Mouse (Mus musculus) left cerebral cortex, adult 18-20 months (tissue): Measurements from ENCODE around the gene Gm614. TPM values are rescaled to one million over a fixed set of nuclear protein-coding genes. Genes with fewer than 3 reads are reported as not detected.

Source experiments
- DNase-seq, 2 experiments: peaks; one replicate each; pipeline ENCODE4 v3.0.0; 2021 to 2022; ENCODE audit warnings: low spot score in 2 of 2, mixed read lengths in 1 of 2
- total RNA-seq, 2 experiments: library from RNA; stranded (reverse); gene quantifications; 2 replicates each; pipeline ENCODE4 v1.2.3; 2021

Gene Gm614
- total RNA-seq, 2 experiments from 2014 or later: not detected

- DNase-seq: no peak
These were observed 3.1 kb downstream of the Gm614 start for GRCm38 (mm10) chrX:101260441-101261325.

- DNase-seq: no peak
These were observed 7.2 kb downstream of the Gm614 start for GRCm38 (mm10) chrX:101256603-101257002.

- DNase-seq: no peak
These were observed 9.1 kb downstream of the Gm614 start for GRCm38 (mm10) chrX:101254740-101255139.

- peak; percentile 72 to 85 for DNase-seq
These were observed 9.7 kb downstream of the Gm614 start, which contains the start of gene Foxo4 for GRCm38 (mm10) chrX:101253952-101254729. TSS of gene Foxo4 (plus strand) at chrX:101254528.

GRCm38 (mm10) chrX:101245011-101245410, 18.8 kb downstream of the Gm614 start:
- DNase-seq: no peak

GRCm38 (mm10) chrX:101222796-101223162, 41.0 kb downstream of the Gm614 start:
- DNase-seq: no peak

- peak; percentile 77 to 84 for DNase-seq
These were observed 41.7 kb downstream of the Gm614 start, which contains the start of gene Snx12 for GRCm38 (mm10) chrX:101221834-101222795. TSS of gene Snx12 (minus strand) at chrX:101222563.

Other genes starting within 250 kb of the Gm614 start
- gene Tex11, start 204.3 kb downstream of the Gm614 start, total RNA-seq: not detected
- gene Slc7a3, start 178.0 kb downstream of the Gm614 start, total RNA-seq: 1 to 10 TPM; 6.0 to 6.1 TPM
- gene Snx12, start 41.4 kb downstream of the Gm614 start, total RNA-seq: 10 to 100 TPM; 75.7 to 80.7 TPM
- gene Foxo4, start 9.5 kb downstream of the Gm614 start, total RNA-seq: 10 to 100 TPM; 16.1 to 19.1 TPM
- 1 to 10 TPM in 1 of 2 experiments, under 1 TPM in 1; 0.86 to 1.3 TPM for gene Il2rg, start 4.3 kb upstream of the Gm614 start, total RNA-seq
- not detected for gene Gm20489, start 5.0 kb upstream of the Gm614 start, total RNA-seq
- 10 to 100 TPM; 20.5 to 22.3 TPM for gene Med12, start 10.0 kb upstream of the Gm614 start, total RNA-seq
- gene Nlgn3, start 35.2 kb upstream of the Gm614 start, total RNA-seq: 100 to 1,000 TPM; 144 to 152 TPM
- 1 to 10 TPM; 8.9 to 9.8 TPM for gene Gjb1, start 112.4 kb upstream of the Gm614 start, total RNA-seq
- 100 to 1,000 TPM; 132 to 140 TPM for gene Zmym3, start 156.9 kb upstream of the Gm614 start, total RNA-seq
- 100 to 1,000 TPM; 113 to 121 TPM for gene Nono, start 165.3 kb upstream of the Gm614 start, total RNA-seq
- gene Itgb1bp2, start 185.1 kb upstream of the Gm614 start, total RNA-seq: 1 to 10 TPM in 1 of 2 experiments, under 1 TPM in 1; 0.47 to 1.1 TPM